Mouse (Mus musculus) forebrain, embryonic 14.5 days (tissue): ENCODE results near the gene Clec16a. TPM values are rescaled to one million over a fixed set of nuclear protein-coding genes. Genes with fewer than 3 reads are reported as not detected.
A peak's percentile ranks its signal among the peaks of the same experiment; 100 is the strongest.

Source experiments
- ATAC-seq: fragments of 200-750 bp; cut with Nextera tagmentation; 2 replicates; pipeline ENCODE4 v1.8.0; 2017; ENCODE audit warnings: mild to moderate bottlenecking, moderate library complexity
- DNase-seq: peaks from one replicate; pipeline ENCODE4 v3.0.0-alpha.2; 2015; ENCODE audit warnings: low spot score
- H3K27ac ChIP-seq: fragments of 300-500 bp; sonication (generic); 2 replicates; pipeline ENCODE4 v1.5.1; 2014; ENCODE audit warnings: low read depth, mild to moderate bottlenecking, control low read depth, low read length, moderate library complexity
- H3K27me3 ChIP-seq: fragments of 300-500 bp; sonication (generic); replicated peaks from 2 replicates; pipeline ENCODE4 v1.6.1; 2014; ENCODE audit warnings: low read length, control low read depth, mixed read lengths; ENCODE audit not compliant: control insufficient read depth, insufficient read depth
- H3K36me3 ChIP-seq: fragments of 300-500 bp; sonication (generic); 2 replicates; pipeline ENCODE4 v1.6.1; 2014; ENCODE audit warnings: low read length, control low read depth; ENCODE audit not compliant: control insufficient read depth, insufficient read depth
- H3K4me1 ChIP-seq: fragments of 300-500 bp; sonication (generic); 2 replicates; pipeline ENCODE4 v1.6.1; 2014; ENCODE audit warnings: antibody characterized with exemption, low read length, control low read depth; ENCODE audit not compliant: control insufficient read depth, insufficient read depth
- H3K4me2 ChIP-seq: fragments of 300-500 bp; sonication (generic); 2 replicates; pipeline ENCODE4 v1.6.1; 2014; ENCODE audit warnings: mild to moderate bottlenecking, control low read depth, low read length
- H3K4me3 ChIP-seq: fragments of 300-500 bp; sonication (generic); 2 replicates; pipeline ENCODE4 v1.5.1; 2014; ENCODE audit warnings: low read depth, low read length, control low read depth
- H3K9ac ChIP-seq: fragments of 300-500 bp; sonication (generic); 2 replicates; pipeline ENCODE4 v1.6.1; 2014; ENCODE audit warnings: mild to moderate bottlenecking, low read length, control low read depth, moderate library complexity
- H3K9me3 ChIP-seq: fragments of 300-500 bp; sonication (generic); replicated peaks from 2 replicates; pipeline ENCODE4 v1.6.1; 2016; ENCODE audit warnings: low read length, control low read depth, mixed read lengths; ENCODE audit not compliant: control insufficient read depth
- WGBS: fragments of 180-500 bp; shearing (Covaris S2); extraction: QIAGEN DNeasy Blood & Tissue Kit; methylation state at CpG from one replicate; pipeline ENCODE4 v1.1.7; 2014; 5-methylcytosine and 5-hydroxymethylcytosine counted together
- polyA plus RNA-seq: library from polyadenylated mRNA; unstranded; fragments of >200 nt; fragmentation: Nextera tagmentation; extraction: Ambion mirVana; gene quantifications from 2 replicates; pipeline ENCODE4 v1.2.1, GENCODE M21; 2014

Gene Clec16a
- polyA plus RNA-seq: 50.2 and 65.6 TPM in 2 replicates

- peak; percentile 91 for ATAC-seq
- Histone ChIP-seq H3K27ac (no peak within 1 kb of the TSS), H3K4me3 (peak within 1 kb of the TSS; percentile 90), H3K4me1 (peaks cover 31% of the 10 kb centered on the region), H3K27me3 (no peaks in the 10 kb centered on the region), H3K36me3 (no peaks in the 10 kb centered on the region), H3K4me2 (peak within 1 kb of the TSS; percentile 63), H3K9me3 (no peaks in the 10 kb centered on the region), H3K9ac (peak within 1 kb of the TSS; percentile 82)
- under 1% methylated on average over 57 of the region's 58 CpGs for whole genome bisulfite sequencing
- DNase-seq: peak; percentile 98
Observed at GRCm38 (mm10) chr16:10544995-10545622, at the start of gene Clec16a. Gene Clec16a (plus strand): TSS chr16:10545339.

GRCm38 (mm10) chr16:10495824-10496298 is 49.3 kb upstream of the Clec16a start:
- WGBS: 79% methylated on average over 2 of the region's 2 CpGs
- H3K27ac ChIP-seq: no peak overlapping the region
- no peak overlapping the region for H3K4me2 ChIP-seq
- no peaks in the 10 kb centered on the region for H3K36me3 ChIP-seq
- H3K9ac ChIP-seq: no peak overlapping the region
- H3K27me3 ChIP-seq: no peaks in the 10 kb centered on the region
- no peak for ATAC-seq
- H3K4me3 ChIP-seq: no peak overlapping the region
- H3K9me3 ChIP-seq: no peaks in the 10 kb centered on the region
- no peak for DNase-seq
- H3K4me1 ChIP-seq: no peaks in the 10 kb centered on the region

- no peak overlapping the region for H3K9ac ChIP-seq
- no peak for DNase-seq
- H3K27ac ChIP-seq: no peak overlapping the region
- H3K4me2 ChIP-seq: no peak overlapping the region
- no peaks in the 10 kb centered on the region for H3K27me3 ChIP-seq
- WGBS: 69% methylated on average over 5 of the region's 5 CpGs
- no peak overlapping the region for H3K4me3 ChIP-seq
- H3K9me3 ChIP-seq: no peaks in the 10 kb centered on the region
- no peaks in the 10 kb centered on the region for H3K36me3 ChIP-seq
- no peak for ATAC-seq
- H3K4me1 ChIP-seq: no peaks in the 10 kb centered on the region
Observed at GRCm38 (mm10) chr16:10498096-10498602, 47.0 kb upstream of the Clec16a start.

GRCm38 (mm10) chr16:10499122-10499521 is 46.0 kb upstream of the Clec16a start:
- H3K27me3 ChIP-seq: no peaks in the 10 kb centered on the region
- H3K9me3 ChIP-seq: no peaks in the 10 kb centered on the region
- no peak overlapping the region for H3K4me2 ChIP-seq
- H3K36me3 ChIP-seq: no peaks in the 10 kb centered on the region
- WGBS: 29% methylated on average over 1 of the region's 1 CpGs
- no peak overlapping the region for H3K27ac ChIP-seq
- no peak overlapping the region for H3K9ac ChIP-seq
- DNase-seq (no peak), ATAC-seq (no peak)
- H3K4me1 ChIP-seq: no peaks in the 10 kb centered on the region
- no peak overlapping the region for H3K4me3 ChIP-seq

GRCm38 (mm10) chr16:10501865-10502264 is 43.3 kb upstream of the Clec16a start:
- no peak overlapping the region for H3K27ac ChIP-seq
- no peaks in the 10 kb centered on the region for H3K4me1 ChIP-seq
- no peaks in the 10 kb centered on the region for H3K9me3 ChIP-seq
- H3K4me2 ChIP-seq: no peak overlapping the region
- no peak overlapping the region for H3K4me3 ChIP-seq
- ATAC-seq (no peak), DNase-seq (peak; percentile 18)
- no peak overlapping the region for H3K9ac ChIP-seq
- 21% methylated on average over 8 of the region's 8 CpGs for WGBS
- H3K27me3 ChIP-seq: no peaks in the 10 kb centered on the region
- no peaks in the 10 kb centered on the region for H3K36me3 ChIP-seq

- Histone ChIP-seq H3K27ac (no peak overlapping the region), H3K27me3 (no peaks in the 10 kb centered on the region), H3K4me2 (no peak overlapping the region), H3K36me3 (no peaks in the 10 kb centered on the region), H3K4me3 (no peak overlapping the region), H3K4me1 (0 out of 2 replicates have a peak, but pooled peaks cover 3% of the 10 kb centered on the region), H3K9me3 (no peaks in the 10 kb centered on the region), H3K9ac (no peak overlapping the region)
- 74% methylated on average over 2 of the region's 2 CpGs for WGBS
- DNase-seq: no peak
- ATAC-seq: no peak
Observed at GRCm38 (mm10) chr16:10503058-10503457, 42.1 kb upstream of the Clec16a start.

- 11% methylated on average over 4 of the region's 4 CpGs for WGBS
- DNase-seq (peak; percentile 53), ATAC-seq (peak; percentile 40; the same call in 1 of the 2 replicates)
Observed at GRCm38 (mm10) chr16:10507445-10507844, 37.7 kb upstream of the Clec16a start.

GRCm38 (mm10) chr16:10508691-10509090 is 36.4 kb upstream of the Clec16a start:
- DNase-seq: no peak
- 77% methylated on average over 6 of the region's 6 CpGs for WGBS

More at GRCm38 (mm10) chr16:10507445-10507844, 37.7 kb upstream of the Clec16a start:
- Histone ChIP-seq H3K9me3 (no peaks in the 10 kb centered on the region), H3K4me3 (no peak overlapping the region), H3K4me1 (0 out of 2 replicates have a peak, but pooled peaks cover 3% of the 10 kb centered on the region), H3K9ac (no peak overlapping the region), H3K27me3 (no peaks in the 10 kb centered on the region), H3K36me3 (no peaks in the 10 kb centered on the region), H3K4me2 (no peak overlapping the region), H3K27ac (no peak overlapping the region)

GRCm38 (mm10) chr16:10510477-10511133 is 34.5 kb upstream of the Clec16a start:
- DNase-seq (no peak), ATAC-seq (no peak)
- H3K4me1 ChIP-seq: 0 out of 2 replicates have a peak, but pooled peaks cover 3% of the 10 kb centered on the region
- H3K27me3 ChIP-seq: no peaks in the 10 kb centered on the region
- no peak overlapping the region for H3K4me3 ChIP-seq
- no peak overlapping the region for H3K4me2 ChIP-seq
- H3K9ac ChIP-seq: no peak overlapping the region
- H3K27ac ChIP-seq: no peak overlapping the region
- no peaks in the 10 kb centered on the region for H3K9me3 ChIP-seq
- no peaks in the 10 kb centered on the region for H3K36me3 ChIP-seq
- 57% methylated on average over 14 of the region's 14 CpGs for WGBS

More at GRCm38 (mm10) chr16:10508691-10509090, 36.4 kb upstream of the Clec16a start:
- no peaks in the 10 kb centered on the region for H3K9me3 ChIP-seq
- no peaks in the 10 kb centered on the region for H3K36me3 ChIP-seq
- no peak overlapping the region for H3K27ac ChIP-seq
- H3K4me3 ChIP-seq: no peak overlapping the region
- no peak overlapping the region for H3K4me2 ChIP-seq
- no peak for ATAC-seq
- no peaks in the 10 kb centered on the region for H3K27me3 ChIP-seq
- H3K9ac ChIP-seq: no peak overlapping the region
- H3K4me1 ChIP-seq: 0 out of 2 replicates have a peak, but pooled peaks cover 3% of the 10 kb centered on the region
